Mouse (Mus musculus) gastrocnemius, adult 2 months (tissue): ENCODE measurements around the gene Plin5. TPM values are rescaled to one million over a fixed set of nuclear protein-coding genes. Genes with fewer than 3 reads are reported as not detected.

Source experiments
- DNase-seq: peaks from one replicate; pipeline ENCODE4 v3.0.0; 2022
- H3K27ac ChIP-seq: fragments of 200-600 bp; 2 replicates; pipeline ENCODE4 v1.8.1; 2022; ENCODE audit warnings: mild to moderate bottlenecking
- H3K4me3 ChIP-seq: fragments of 200-600 bp; 2 replicates; pipeline ENCODE4 v1.8.1; 2022; ENCODE audit warnings: mild to moderate bottlenecking, moderate library complexity
- CTCF ChIP-seq: fragments of 200-600 bp; IDR thresholded peaks from 2 replicates; pipeline ENCODE4 v1.8.1; 2022; ENCODE audit warnings: antibody characterized with exemption, mild to moderate bottlenecking, moderate library complexity
- intact Hi-C: fragments of 180-260 bp; cut with DNase I; formaldehyde crosslinking; loops from one replicate; pipeline ENCODE4 v1.15.1; 2025
- total RNA-seq, 2 experiments: library from RNA; stranded (reverse); gene quantifications; 2 replicates each; pipeline ENCODE4 v1.2.3; 2021

The Plin5 gene
- total RNA-seq, 2 experiments from 2014 or later = 22.9 to 55.7 TPM

GRCm38 (mm10) chr17:56144546-56144945 lies 27.1 kb upstream of the Plin5 start:
- Histone ChIP-seq H3K27ac (no peak overlapping the region), H3K4me3 (no peak overlapping the region)
- intact Hi-C loops = no loop called here
- no peak for TF ChIP-seq CTCF
- DNase-seq = no peak

GRCm38 (mm10) chr17:56141702-56142605 lies 24.6 kb upstream of the Plin5 start:
- H3K4me3 ChIP-seq = peak overlapping the region; percentile 68
- DNase-seq = no peak
- intact Hi-C loops = no loop called here
- TF ChIP-seq CTCF = no peak
- no peak overlapping the region for H3K27ac ChIP-seq

- intact Hi-C loops = loop anchor here (10.0 kb wide), 1 partner anchor 195 kb away; no protein-coding TSS in a partner anchor
- peak; percentile 74 for DNase-seq
- H3K4me3 ChIP-seq = peak within 1 kb of the TSS; percentile 85
- H3K27ac ChIP-seq = peak within 1 kb of the TSS; percentile 39
- TF ChIP-seq CTCF = no peak
Observed at GRCm38 (mm10) chr17:56139858-56140595, 22.6 kb upstream of the Plin5 start, which contains the start of gene Sema6b. TSS of gene Sema6b (minus strand) at chr17:56140343.

- no peak for TF ChIP-seq CTCF
- Histone ChIP-seq H3K4me3 (peak overlapping the region; percentile 85), H3K27ac (peak overlapping the region; percentile 39)
- no peak for DNase-seq
- intact Hi-C loops = loop anchor here (10.0 kb wide), 1 partner anchor 195 kb away; no protein-coding TSS in a partner anchor
Observed at GRCm38 (mm10) chr17:56139355-56139754, 22.0 kb upstream of the Plin5 start.

GRCm38 (mm10) chr17:56137839-56138613 lies 20.6 kb upstream of the Plin5 start:
- Histone ChIP-seq H3K27ac (peak overlapping the region; percentile 53), H3K4me3 (peak overlapping the region; percentile 37; the same call in 1 of the 2 replicates)
- intact Hi-C loops = loop anchor here (10.0 kb wide), 1 partner anchor 197 kb away; no protein-coding TSS in a partner anchor
- no peak for TF ChIP-seq CTCF
- DNase-seq = no peak

GRCm38 (mm10) chr17:56136558-56136957 lies 19.2 kb upstream of the Plin5 start:
- no peak for DNase-seq
- H3K27ac ChIP-seq = peak overlapping the region; percentile 87
- H3K4me3 ChIP-seq = no peak overlapping the region
- intact Hi-C loops = loop anchor here (10.0 kb wide), 1 partner anchor 198 kb away; no protein-coding TSS in a partner anchor
- TF ChIP-seq CTCF = no peak

GRCm38 (mm10) chr17:56134463-56134971 lies 17.1 kb upstream of the Plin5 start:
- Histone ChIP-seq H3K27ac (peak overlapping the region; percentile 87), H3K4me3 (peak overlapping the region; percentile 70)
- intact Hi-C loops = loop anchor here (1.0 to 10.0 kb wide), 2 partner anchors 25 to 200 kb away; no protein-coding TSS in a partner anchor
- TF ChIP-seq CTCF = peak; percentile 95
- peak; percentile 84 for DNase-seq

- peak; percentile 80 for DNase-seq
- TF ChIP-seq CTCF = no peak
- intact Hi-C loops = loop anchor here (1.0 to 10.0 kb wide), 3 partner anchors 26 to 201 kb away; no protein-coding TSS in a partner anchor
- H3K4me3 ChIP-seq = peak overlapping the region; percentile 70
- peak overlapping the region; percentile 87 for H3K27ac ChIP-seq
Observed at GRCm38 (mm10) chr17:56133457-56134363, 16.3 kb upstream of the Plin5 start.

GRCm38 (mm10) chr17:56132661-56133060 lies 15.3 kb upstream of the Plin5 start:
- intact Hi-C loops = loop anchor here (2.0 to 10.0 kb wide), 2 partner anchors 122 to 202 kb away; no protein-coding TSS in a partner anchor
- DNase-seq = peak; percentile 78
- peak overlapping the region; percentile 87; the same call in 1 of the 2 replicates for H3K27ac ChIP-seq
- peak overlapping the region; percentile 70 for H3K4me3 ChIP-seq
- no peak; the same call in 1 of the 2 replicates for TF ChIP-seq CTCF

GRCm38 (mm10) chr17:56131814-56132213 lies 14.4 kb upstream of the Plin5 start:
- no peak overlapping the region for H3K27ac ChIP-seq
- DNase-seq = peak; percentile 77
- no peak overlapping the region; the same call in none of the 2 replicates for H3K4me3 ChIP-seq
- TF ChIP-seq CTCF = peak; percentile 90
- intact Hi-C loops = loop anchor here (2.0 to 10.0 kb wide), 2 partner anchors 123 to 203 kb away; no protein-coding TSS in a partner anchor
